Mouse (Mus musculus) C2C12 (cell line): ENCODE results near the gene Cpsf4l. TPM values are rescaled to one million over a fixed set of nuclear protein-coding genes. Genes with fewer than 3 reads are reported as not detected.
A peak's percentile ranks its signal among the peaks of the same experiment; 100 is the strongest.

Experiments used
- H3K27me3 ChIP-seq: one replicate; pipeline ENCODE4 v1.6.1; 2011; ENCODE audit not compliant: control insufficient read depth, insufficient read depth, insufficient read length
- H3K36me3 ChIP-seq: one replicate; pipeline ENCODE4 v1.6.1; 2011; ENCODE audit not compliant: control insufficient read depth, insufficient read depth
- H3K4me3 ChIP-seq: one replicate; pipeline ENCODE4 v1.5.1; 2011; ENCODE audit warnings: mild to moderate bottlenecking, control low read depth; ENCODE audit not compliant: poor library complexity, insufficient read depth, severe bottlenecking
- H3K79me2 ChIP-seq: one replicate; pipeline ENCODE4 v1.6.1; 2011; ENCODE audit not compliant: control insufficient read depth, insufficient read depth
- H3K79me3 ChIP-seq: one replicate; pipeline ENCODE4 v1.6.1; 2011; ENCODE audit warnings: low read depth, control low read depth
- H3ac ChIP-seq: one replicate; pipeline ENCODE3; 2011; ENCODE audit warnings: low read depth; ENCODE audit not compliant: control insufficient read depth, insufficient read length
- CEBPB ChIP-seq: IDR thresholded peaks from one replicate; pipeline ENCODE4 v1.6.1; 2011; ENCODE audit warnings: low read depth, mild to moderate bottlenecking, control low read depth, moderate library complexity
- CTCF ChIP-seq: IDR thresholded peaks from one replicate; pipeline ENCODE4 v1.5.1; 2011; ENCODE audit not compliant: control insufficient read depth, insufficient read depth, insufficient read length
- FOSL1 ChIP-seq: IDR thresholded peaks from one replicate; pipeline ENCODE4 v1.8.0; 2011; ENCODE audit warnings: mild to moderate bottlenecking, low read length; ENCODE audit not compliant: poor library complexity, insufficient read depth, severe bottlenecking
- MAX ChIP-seq: IDR thresholded peaks from one replicate; pipeline ENCODE4 v1.6.1; 2011; ENCODE audit warnings: mild to moderate bottlenecking, control low read depth
- MYOD1 ChIP-seq: IDR thresholded peaks from one replicate; pipeline ENCODE4 v1.6.1; 2011; ENCODE audit warnings: low read depth; ENCODE audit not compliant: control insufficient read depth, insufficient read length
- MYOG ChIP-seq: IDR thresholded peaks from one replicate; pipeline ENCODE4 v1.6.1; 2011; ENCODE audit not compliant: control insufficient read depth, insufficient read length; ENCODE audit errors: extremely low read depth
- USF1 ChIP-seq: IDR thresholded peaks from one replicate; pipeline ENCODE4 v1.6.1; 2011; ENCODE audit warnings: low read depth, mild to moderate bottlenecking, control low read depth, moderate library complexity
- polyA plus RNA-seq: library from polyadenylated mRNA; unstranded; fragments of >200 nt; fragmentation: generic; extraction: Trizol; gene quantifications from one replicate; pipeline ENCODE4 v1.2.1, GENCODE M21; 2012; ENCODE audit warnings: missing spikeins

Cpsf4l gene
- polyA plus RNA-seq, 1 experiment, result not detected

DNA sequence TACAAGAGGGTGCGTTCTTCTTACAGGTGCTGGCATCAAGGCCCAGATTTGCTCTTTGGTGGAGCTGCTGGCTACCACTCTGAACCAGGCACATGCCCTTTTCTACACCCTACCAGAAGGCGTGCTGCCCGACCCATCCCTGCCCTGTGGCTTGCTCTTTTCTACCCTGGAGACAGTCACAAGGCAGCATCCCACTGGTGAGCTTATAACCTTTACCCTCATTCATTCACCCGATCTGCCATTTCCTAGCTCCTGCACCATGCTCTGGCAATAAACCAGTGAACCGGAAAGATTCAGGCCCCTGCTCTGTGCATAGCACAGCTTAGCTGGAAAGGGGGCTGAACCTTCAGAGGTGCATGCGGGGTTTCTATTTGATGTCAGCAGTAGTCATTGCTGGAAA is 57.3 kb downstream of the Cpsf4l start:
- Histone ChIP-seq H3K27me3 (no peaks in the 10 kb centered on the region), H3ac (no peak overlapping the region), H3K79me2 (peaks cover 9% of the 10 kb centered on the region), H3K4me3 (no peak overlapping the region), H3K79me3 (peaks cover 2% of the 10 kb centered on the region), H3K36me3 (peaks cover 52% of the 10 kb centered on the region)
- no peak for TF ChIP-seq MAX
- no peak for TF ChIP-seq MYOD1
- TF ChIP-seq FOSL1, result no peak
- TF ChIP-seq MYOG, result no peak
- TF ChIP-seq CEBPB, result no peak
- no peak for TF ChIP-seq USF1
- TF ChIP-seq CTCF, result no peak

DNA sequence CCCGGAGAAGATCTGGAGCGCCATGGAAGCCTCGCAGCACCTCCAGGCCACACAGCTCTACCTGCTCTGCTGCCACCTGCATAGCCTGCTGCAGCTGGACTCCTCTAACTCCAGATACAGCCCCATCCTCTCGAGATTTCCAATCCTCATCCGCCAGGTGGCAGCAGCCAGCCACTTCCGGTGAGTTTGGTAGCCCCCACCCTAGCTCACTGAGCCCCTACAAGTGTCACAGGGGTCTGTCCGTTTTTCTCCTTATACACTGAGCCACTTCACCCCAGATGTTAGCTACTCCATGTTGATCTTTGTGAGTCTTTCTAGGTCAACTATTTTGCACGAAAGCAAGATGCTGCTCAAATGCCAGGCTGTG is 57.9 kb downstream of the Cpsf4l start:
- Histone ChIP-seq H3ac (no peak overlapping the region), H3K79me3 (peaks cover 2% of the 10 kb centered on the region), H3K27me3 (no peaks in the 10 kb centered on the region), H3K4me3 (no peak overlapping the region), H3K79me2 (peaks cover 9% of the 10 kb centered on the region), H3K36me3 (peaks cover 47% of the 10 kb centered on the region)
- TF ChIP-seq MYOD1, result no peak
- TF ChIP-seq CEBPB, result no peak
- no peak for TF ChIP-seq FOSL1
- no peak for TF ChIP-seq MAX
- no peak for TF ChIP-seq CTCF
- TF ChIP-seq MYOG, result no peak
- TF ChIP-seq USF1, result no peak

DNA sequence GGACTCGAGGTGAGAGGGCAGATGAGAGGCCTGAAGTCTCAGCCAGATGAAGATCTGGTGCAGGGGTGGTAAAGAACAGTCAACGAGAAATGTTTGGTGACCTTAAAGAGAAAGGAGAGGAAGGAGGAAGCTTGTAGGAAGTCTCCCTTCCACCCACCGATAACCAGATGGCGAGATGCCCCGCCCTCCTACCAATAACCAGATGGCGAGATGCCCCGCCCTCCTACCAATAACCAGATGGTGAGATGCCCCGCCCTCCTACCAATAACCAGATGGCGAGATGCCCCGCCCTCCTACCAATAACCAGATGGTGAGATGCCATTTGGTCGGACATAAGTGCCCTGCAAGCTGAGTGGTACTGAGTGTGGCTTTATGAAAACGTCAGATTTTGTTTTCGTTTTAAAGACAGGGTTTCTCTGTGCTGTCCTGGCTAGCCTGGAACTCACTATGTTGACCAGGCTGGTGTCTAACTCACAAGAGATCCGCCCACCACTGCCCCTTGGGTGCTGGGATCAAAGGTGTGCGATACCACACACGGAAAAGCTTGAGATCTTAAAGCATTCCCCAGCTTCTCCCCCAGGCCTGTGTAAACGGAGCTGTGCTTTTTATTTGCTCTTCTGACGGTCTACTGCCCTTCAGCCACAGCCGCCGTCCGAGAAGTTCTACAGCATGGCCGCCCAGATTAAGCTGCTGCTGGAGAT is 58.5 kb downstream of the Cpsf4l start:
- TF ChIP-seq CEBPB (no peak), MYOG (no peak), USF1 (no peak), MYOD1 (no peak), MAX (no peak), FOSL1 (no peak), CTCF (no peak)
- H3K79me3 ChIP-seq, result peaks cover 2% of the 10 kb centered on the region
- H3K4me3 ChIP-seq, result no peak overlapping the region
- no peak overlapping the region for H3ac ChIP-seq
- H3K27me3 ChIP-seq, result no peaks in the 10 kb centered on the region
- peaks cover 9% of the 10 kb centered on the region for H3K79me2 ChIP-seq
- peaks cover 41% of the 10 kb centered on the region for H3K36me3 ChIP-seq

DNA sequence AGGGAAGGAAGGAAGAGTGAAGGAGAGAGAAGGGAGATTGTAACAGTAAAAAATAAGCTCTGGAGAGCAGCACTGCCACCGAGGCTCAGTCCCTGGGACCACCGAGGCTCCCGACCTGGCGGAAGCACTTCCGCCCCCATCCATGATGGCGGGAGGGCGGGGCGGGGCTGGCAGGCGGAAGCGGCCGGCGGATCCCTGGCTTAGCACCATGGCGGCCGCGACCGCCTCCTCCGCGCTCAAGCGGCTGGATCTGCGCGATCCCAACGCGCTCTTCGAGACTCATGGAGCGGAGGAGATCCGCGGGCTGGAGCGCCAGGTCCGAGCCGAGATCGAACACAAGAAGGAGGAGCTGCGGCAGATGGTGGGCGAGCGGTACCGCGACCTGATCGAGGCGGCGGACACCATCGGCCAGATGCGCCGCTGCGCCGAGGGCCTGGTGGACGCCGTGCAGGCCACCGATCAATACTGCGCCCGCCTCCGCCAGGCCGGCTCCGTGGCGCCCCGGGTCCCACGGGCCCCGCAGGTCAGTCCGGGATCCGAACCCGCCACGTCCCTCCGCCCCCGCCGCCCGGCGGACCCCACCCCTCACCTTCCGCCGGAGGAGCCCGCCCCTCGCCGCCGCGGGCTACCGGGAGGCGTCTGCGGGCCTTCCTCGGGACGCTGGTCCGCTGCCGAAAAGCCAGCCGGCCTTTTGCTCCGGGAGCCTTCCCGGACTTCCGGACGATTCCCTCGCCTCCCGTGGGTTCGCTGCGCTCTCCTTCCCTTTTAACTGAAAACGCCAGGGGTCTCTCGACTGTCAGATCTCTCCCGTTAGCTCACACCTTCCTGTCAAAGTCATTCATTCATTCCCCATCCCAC is 60.2 kb downstream of the Cpsf4l start, which contains the start of gene Slc39a11:
Slc39a11 (minus strand) TSS at position 727 of the 858 bp plus-strand sequence.
- Histone ChIP-seq H3ac (peak within 1 kb of the TSS; percentile 96), H3K36me3 (peaks cover 24% of the 10 kb centered on the region), H3K79me2 (peaks cover 9% of the 10 kb centered on the region), H3K27me3 (no peaks in the 10 kb centered on the region), H3K4me3 (peak within 1 kb of the TSS; percentile 92), H3K79me3 (peaks cover 2% of the 10 kb centered on the region)
- no peak for TF ChIP-seq CEBPB
- TF ChIP-seq MAX, result no peak
- no peak for TF ChIP-seq MYOD1
- no peak for TF ChIP-seq FOSL1
- TF ChIP-seq CTCF, result no peak
- no peak for TF ChIP-seq USF1
- no peak for TF ChIP-seq MYOG

DNA sequence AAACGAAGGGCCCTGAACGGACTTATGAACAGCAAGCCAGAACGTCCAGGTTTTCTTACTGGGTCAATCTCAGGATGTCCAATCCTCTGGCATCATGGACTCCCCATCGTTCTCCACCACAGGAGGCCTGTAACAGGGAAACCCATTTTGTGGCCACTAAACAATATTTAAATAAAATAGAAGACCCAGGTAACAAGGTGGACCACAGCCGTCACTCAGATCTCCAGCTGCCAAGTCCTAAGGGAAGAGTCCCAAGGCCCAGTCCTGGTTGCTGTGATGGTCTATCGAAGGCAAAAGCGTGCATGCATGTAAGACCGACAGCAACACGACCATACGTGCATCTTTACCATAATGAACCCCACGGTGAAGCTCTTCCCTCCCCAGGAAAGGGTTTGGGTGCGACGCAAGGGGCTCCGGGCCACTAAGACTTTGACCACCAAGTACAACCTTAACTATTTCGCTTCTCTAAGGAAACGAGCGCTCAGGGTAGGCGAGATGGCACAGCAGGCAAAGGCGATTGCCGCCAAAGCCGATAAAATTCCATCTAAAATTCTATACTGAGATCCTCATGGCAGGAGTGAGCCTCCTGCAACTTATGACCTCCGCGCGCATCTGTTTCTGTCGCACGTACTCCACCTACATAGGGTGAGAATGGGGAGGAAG is 61.0 kb downstream of the Cpsf4l start, which contains the start of gene Cog1:
Cog1 (plus strand) TSS at position 480 of the 663 bp plus-strand sequence.
- peaks cover 9% of the 10 kb centered on the region for H3K79me2 ChIP-seq
- H3K4me3 ChIP-seq, result peak within 1 kb of the TSS; percentile 92
- peaks cover 17% of the 10 kb centered on the region for H3K36me3 ChIP-seq
- TF ChIP-seq FOSL1, result no peak
- TF ChIP-seq MYOG, result no peak
- TF ChIP-seq MAX, result no peak
- TF ChIP-seq CEBPB, result no peak
- peak within 1 kb of the TSS; percentile 96 for H3ac ChIP-seq
- H3K27me3 ChIP-seq, result no peaks in the 10 kb centered on the region
- H3K79me3 ChIP-seq, result peaks cover 2% of the 10 kb centered on the region

Other genes starting within 250 kb of the Cpsf4l start
- 0.30 TPM for gene Sstr2, start 90.7 kb downstream of the Cpsf4l start, polyA plus RNA-seq
- 21.2 TPM for gene Cog1, start 60.8 kb downstream of the Cpsf4l start, polyA plus RNA-seq
- 10.0 TPM for gene Slc39a11, start 59.9 kb downstream of the Cpsf4l start, polyA plus RNA-seq
- gene Fam104a, start 25.9 kb downstream of the Cpsf4l start, polyA plus RNA-seq, result 40.1 TPM
- 11.7 TPM for gene D11Wsu47e, start 25.6 kb downstream of the Cpsf4l start, polyA plus RNA-seq
- 13.0 TPM for gene Cdc42ep4, start 41.9 kb upstream of the Cpsf4l start, polyA plus RNA-seq